Mouse (Mus musculus): ENCODE measurements around the gene Cypt4. TPM values are rescaled to one million over a fixed set of nuclear protein-coding genes. Genes with fewer than 3 reads are reported as not detected.
"Not testable (repeated sequence)": the region's sequence is repeated elsewhere in the genome, so short reads cannot be mapped to it uniquely, and the experiment has no call there.

The Cypt4 gene
- not detected in 2 replicates for polyA plus RNA-seq (2014; fragmentation: Nextera tagmentation; extraction: Ambion mirVana)

DNA sequence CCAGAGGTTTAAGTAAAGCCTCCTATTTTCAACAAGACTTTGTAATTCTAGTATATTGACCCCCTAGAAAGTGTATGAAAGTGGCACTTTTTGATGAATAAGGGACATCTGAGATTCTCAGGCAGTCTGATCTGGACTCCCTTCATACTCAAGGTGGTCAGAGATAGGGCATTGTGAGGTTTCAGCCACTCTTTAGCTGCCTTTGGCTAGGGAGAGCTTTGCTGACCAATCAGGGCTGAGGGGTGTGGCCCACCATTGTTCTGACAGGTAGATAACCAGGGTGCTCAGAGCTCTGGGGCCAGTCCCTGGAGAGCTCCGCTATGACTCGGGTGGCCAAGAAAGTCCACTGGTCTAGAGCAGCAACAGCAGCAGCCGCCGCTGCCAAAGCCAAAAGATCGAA lies at the start of gene Cypt4:
Gene Cypt4, plus strand, starts transcription at position 301 of the 400 bp plus-strand sequence.
- 92% methylated on average over 5 of the region's 5 CpGs for WGBS
- no peak within 1 kb of the TSS for H3K4me2 ChIP-seq (ENCODE audit: low read depth, low read length)
- H3K9me3 ChIP-seq (ENCODE audit: control insufficient read depth, low read length) = no peaks in the 10 kb centered on the region
- H3K36me3 ChIP-seq (ENCODE audit: control insufficient read depth, insufficient read depth, low read length) = no peaks in the 10 kb centered on the region
- H3K4me1 ChIP-seq (ENCODE audit: control insufficient read depth, insufficient read depth, low read length) = no peaks in the 10 kb centered on the region
- H3K27me3 ChIP-seq (ENCODE audit: control insufficient read depth, insufficient read depth, low read length) = no peaks in the 10 kb centered on the region
- no peak within 1 kb of the TSS for H3K4me3 ChIP-seq (ENCODE audit: low read depth, low read length)
- no peak for ATAC-seq (ENCODE audit: low read depth)
- no peak within 1 kb of the TSS for H3K9ac ChIP-seq (replicated peaks; ENCODE audit: low read depth, low read length)
- no peak within 1 kb of the TSS for H3K27ac ChIP-seq (ENCODE audit: low read depth, low read length)

DNA sequence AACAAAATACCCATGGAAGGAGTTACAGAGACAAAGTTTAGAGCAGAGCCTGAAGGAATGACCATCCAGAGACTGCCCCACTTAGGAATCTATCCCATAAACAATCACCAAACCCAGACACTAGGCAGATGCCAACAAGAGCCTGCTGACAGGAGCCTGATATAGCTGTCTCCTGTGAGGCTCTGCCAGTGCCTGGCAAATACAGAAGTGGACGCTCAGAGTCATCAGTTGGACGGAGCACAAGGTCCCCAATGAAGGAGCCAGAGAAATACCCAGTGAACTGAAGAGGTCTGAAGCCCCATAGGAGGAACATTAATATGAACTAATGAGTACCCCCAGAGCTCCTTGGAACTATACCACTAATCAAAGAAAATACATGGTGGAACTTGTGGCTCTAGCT lies 12.3 kb downstream of the Cypt4 start:
- H3K4me1 ChIP-seq (ENCODE audit: control insufficient read depth, insufficient read depth, low read length); H3K27ac ChIP-seq (ENCODE audit: low read depth, low read length); H3K36me3 ChIP-seq (ENCODE audit: control insufficient read depth, insufficient read depth, low read length); H3K9me3 ChIP-seq (ENCODE audit: control insufficient read depth, low read length); H3K27me3 ChIP-seq (ENCODE audit: control insufficient read depth, insufficient read depth, low read length); ATAC-seq (ENCODE audit: low read depth); H3K9ac ChIP-seq (replicated peaks; ENCODE audit: low read depth, low read length); H3K4me3 ChIP-seq (ENCODE audit: low read depth, low read length); H3K4me2 ChIP-seq (ENCODE audit: low read depth, low read length): not testable (repeated sequence)
- 96% methylated on average over 2 of the region's 2 CpGs for WGBS

Other genes with a start within 250 kb of the Cypt4 start
- 12.7 and 13.1 TPM in 2 replicates for gene Dpy19l1, start 122.1 kb upstream of the Cypt4 start, polyA plus RNA-seq (2014; fragmentation: Nextera tagmentation; extraction: Ambion mirVana)
- gene Dpy19l2, start 71.1 kb downstream of the Cypt4 start, polyA plus RNA-seq (2014; fragmentation: Nextera tagmentation; extraction: Ambion mirVana) = 0.32 TPM in 2 replicates
- gene Tbx20, start 149.1 kb downstream of the Cypt4 start, polyA plus RNA-seq (2014; fragmentation: Nextera tagmentation; extraction: Ambion mirVana) = 0.35 TPM in 1 of 2 replicates, not detected in the other

Data from neural tube, embryonic 14.5 days (tissue).